Mouse (Mus musculus): ENCODE measurements around the gene Cd6. TPM values are rescaled to one million over a fixed set of nuclear protein-coding genes. Genes with fewer than 3 reads are reported as not detected.
A peak's percentile ranks its signal among the peaks of the same experiment; 100 is the strongest.

Gene Cd6
- polyA plus RNA-seq, 1 experiment from 2014 or later = 0.09 TPM

DNA sequence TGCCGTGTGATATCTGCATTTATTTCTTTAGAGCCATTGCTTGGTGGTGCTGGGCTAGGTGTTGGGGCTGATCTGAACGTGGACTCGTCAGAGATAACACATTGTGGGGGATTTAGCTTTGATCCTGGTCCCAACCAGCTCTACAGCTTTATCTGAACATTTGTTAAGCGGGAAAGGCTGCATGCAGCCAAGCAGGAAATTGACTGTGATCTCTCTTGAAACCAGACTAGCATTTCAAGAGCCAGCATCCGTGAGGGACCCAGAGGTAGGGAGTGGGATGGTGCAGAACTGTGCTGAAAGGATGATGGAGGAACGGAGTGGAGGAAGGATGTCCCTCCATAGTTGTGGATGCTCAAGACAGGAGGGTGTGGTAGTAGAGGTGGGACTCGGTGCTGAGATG lies 56.5 kb downstream of the Cd6 start:
- Histone ChIP-seq H3K27me3 (replicated peaks) (0 out of 2 replicates have a peak, but pooled peaks cover 3% of the 10 kb centered on the region), H3K9ac (no peak overlapping the region), H3K4me3 (no peak overlapping the region), H3K4me2 (no peak overlapping the region), H3K9me3 (no peaks in the 10 kb centered on the region), H3K27ac (replicated peaks) (no peak overlapping the region), H3K36me3 (no peaks in the 10 kb centered on the region), H3K4me1 (peaks cover 30% of the 10 kb centered on the region)
- WGBS = 48% methylated on average over 7 of the region's 7 CpGs
- no peak for ATAC-seq (ENCODE audit: extremely low read depth, insufficient number of reproducible peaks, low FRiP score, low TSS enrichment)

DNA sequence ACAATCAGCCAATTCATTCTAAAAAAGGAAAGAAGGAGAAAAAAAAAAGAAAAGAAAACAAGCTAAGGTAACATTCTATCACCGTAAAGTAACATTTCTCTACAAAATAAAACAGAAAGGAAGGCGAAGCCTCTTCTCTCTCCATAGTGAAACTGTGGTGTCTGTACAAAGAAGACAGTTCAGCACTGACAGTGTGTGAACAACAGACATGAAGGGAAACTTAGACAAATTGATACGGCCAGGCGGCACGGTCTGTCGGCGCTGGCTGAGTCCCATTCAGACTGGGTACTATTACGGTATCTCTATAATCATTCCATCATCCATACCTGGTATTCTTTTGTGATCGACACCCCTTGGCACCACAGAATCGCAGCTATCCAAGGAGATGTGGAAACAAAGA lies 57.0 kb downstream of the Cd6 start:
- Histone ChIP-seq H3K4me3 (no peak overlapping the region), H3K36me3 (no peaks in the 10 kb centered on the region), H3K27ac (replicated peaks) (no peak overlapping the region), H3K9ac (no peak overlapping the region), H3K4me1 (peaks cover 32% of the 10 kb centered on the region), H3K9me3 (no peaks in the 10 kb centered on the region), H3K4me2 (no peak overlapping the region), H3K27me3 (replicated peaks) (0 out of 2 replicates have a peak, but pooled peaks cover 3% of the 10 kb centered on the region)
- no peak for ATAC-seq (ENCODE audit: extremely low read depth, insufficient number of reproducible peaks, low FRiP score, low TSS enrichment)
- 91% methylated on average over 10 of the region's 10 CpGs for WGBS

DNA sequence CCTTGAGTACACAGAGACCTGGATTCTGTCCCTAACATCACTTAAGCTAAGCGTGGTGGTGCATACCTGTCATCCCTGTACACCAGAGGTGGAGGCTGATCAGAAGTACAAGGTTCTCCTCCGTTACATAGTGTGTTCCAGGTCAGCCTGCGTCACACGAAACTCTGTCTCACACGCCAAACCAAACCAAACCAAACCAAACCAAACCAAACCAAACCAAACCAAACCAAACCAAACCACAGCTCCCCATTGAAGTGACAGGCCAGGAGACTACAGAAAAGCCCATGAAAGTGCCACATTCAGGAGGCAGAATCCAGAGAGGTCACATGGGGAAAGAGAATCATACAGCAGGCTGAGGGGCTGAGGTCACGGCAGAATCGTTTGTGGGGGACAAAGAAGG lies 57.9 kb downstream of the Cd6 start:
- ATAC-seq (ENCODE audit: extremely low read depth, insufficient number of reproducible peaks, low FRiP score, low TSS enrichment) = no peak
- Histone ChIP-seq H3K4me2 (no peak overlapping the region), H3K9me3 (no peaks in the 10 kb centered on the region), H3K4me1 (peaks cover 32% of the 10 kb centered on the region), H3K36me3 (no peaks in the 10 kb centered on the region), H3K27me3 (replicated peaks) (0 out of 2 replicates have a peak, but pooled peaks cover 3% of the 10 kb centered on the region), H3K9ac (no peak overlapping the region), H3K27ac (replicated peaks) (no peak overlapping the region), H3K4me3 (no peak overlapping the region)
- 65% methylated on average over 7 of the region's 7 CpGs for WGBS

DNA sequence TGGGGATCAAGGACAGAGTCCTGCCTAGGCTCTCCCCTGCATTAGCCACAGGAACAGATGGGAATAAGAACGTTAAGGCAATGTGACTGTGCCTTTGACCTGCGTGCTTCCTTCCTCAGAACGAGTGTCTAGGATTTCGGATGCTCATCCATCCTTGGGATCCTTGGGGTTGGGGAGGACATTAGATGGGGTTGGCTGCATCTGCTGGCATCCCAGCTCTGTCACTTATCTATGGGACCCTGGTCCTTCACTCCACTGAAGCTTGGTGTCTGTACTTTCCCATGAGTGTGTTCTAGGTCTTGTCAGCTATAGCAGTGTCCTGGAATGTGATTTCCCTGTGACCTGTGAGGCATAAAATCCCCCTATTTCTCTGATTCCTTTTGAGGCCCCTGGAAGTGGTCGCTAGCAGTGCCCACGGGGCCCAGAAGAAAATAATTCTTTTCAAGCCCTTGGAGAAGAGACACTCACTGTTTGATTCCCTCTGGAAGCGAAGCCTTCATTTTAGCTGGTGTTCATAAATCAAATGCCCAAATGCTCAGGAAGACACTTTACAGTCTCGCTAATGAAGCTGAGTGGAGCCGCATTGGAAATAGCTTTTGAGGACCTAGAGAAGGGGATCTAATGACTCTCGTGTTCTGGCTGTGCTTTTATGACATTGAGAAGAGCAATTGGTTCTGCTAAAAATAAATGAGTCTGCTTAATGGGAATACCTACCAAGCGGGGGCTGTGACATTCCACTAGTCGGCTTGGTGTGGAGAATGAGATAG lies 60.2 kb downstream of the Cd6 start:
- WGBS = 51% methylated on average over 12 of the region's 12 CpGs
- no peaks in the 10 kb centered on the region for H3K36me3 ChIP-seq
- H3K9me3 ChIP-seq = no peaks in the 10 kb centered on the region
- H3K27me3 ChIP-seq (replicated peaks) = no peaks in the 10 kb centered on the region
- H3K9ac ChIP-seq = peak overlapping the region; percentile 45; the same call in 1 of the 2 replicates
- H3K27ac ChIP-seq (replicated peaks) = peak overlapping the region; percentile 77
- peaks cover 32% of the 10 kb centered on the region for H3K4me1 ChIP-seq
- ATAC-seq (ENCODE audit: extremely low read depth, insufficient number of reproducible peaks, low FRiP score, low TSS enrichment) = no peak
- peak overlapping the region; percentile 31; the same call in 1 of the 2 replicates for H3K4me2 ChIP-seq
- H3K4me3 ChIP-seq = no peak overlapping the region

DNA sequence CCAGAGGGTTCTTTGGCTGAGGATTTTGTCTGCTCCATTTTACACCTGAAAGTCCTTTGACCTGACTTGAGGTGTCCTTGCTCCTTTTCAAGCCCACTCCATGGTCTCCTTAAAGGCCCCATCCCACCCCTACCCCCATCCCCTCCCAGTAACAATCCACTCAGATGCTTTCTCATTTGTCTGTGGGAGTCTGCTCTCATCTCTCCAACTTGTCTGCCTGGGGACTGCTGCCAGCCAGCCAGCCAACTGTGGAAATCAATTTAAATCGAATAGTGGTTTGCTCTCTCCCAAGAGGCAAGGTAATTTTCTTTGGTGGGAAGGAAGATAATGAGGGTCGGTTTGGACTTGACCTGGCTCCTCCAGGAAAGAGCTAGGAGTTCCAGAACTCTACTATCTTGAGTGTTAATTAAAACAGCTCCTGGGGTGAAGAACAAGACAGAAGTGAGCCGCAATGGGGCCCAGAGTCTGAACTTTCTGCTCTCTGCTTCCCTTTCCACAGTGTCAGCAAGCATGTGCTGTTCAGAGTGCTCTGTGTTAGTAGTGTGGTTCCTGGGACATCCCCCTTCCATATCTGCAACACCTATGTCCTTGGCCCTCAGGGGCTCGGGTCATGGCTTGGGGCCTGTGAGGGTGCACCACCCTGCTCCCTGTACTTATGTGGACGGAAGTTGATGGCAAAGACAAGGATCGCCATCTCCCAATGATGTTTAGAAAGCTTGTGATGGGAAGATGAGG lies 61.0 kb downstream of the Cd6 start:
- Histone ChIP-seq H3K9me3 (no peaks in the 10 kb centered on the region), H3K36me3 (no peaks in the 10 kb centered on the region), H3K4me3 (no peak overlapping the region), H3K4me2 (no peak overlapping the region), H3K4me1 (peaks cover 32% of the 10 kb centered on the region), H3K27me3 (replicated peaks) (no peaks in the 10 kb centered on the region), H3K9ac (peak overlapping the region; percentile 28; the same call in 1 of the 2 replicates), H3K27ac (replicated peaks) (peak overlapping the region; percentile 77)
- 62% methylated on average over 6 of the region's 6 CpGs for WGBS
- ATAC-seq (ENCODE audit: extremely low read depth, insufficient number of reproducible peaks, low FRiP score, low TSS enrichment) = no peak

DNA sequence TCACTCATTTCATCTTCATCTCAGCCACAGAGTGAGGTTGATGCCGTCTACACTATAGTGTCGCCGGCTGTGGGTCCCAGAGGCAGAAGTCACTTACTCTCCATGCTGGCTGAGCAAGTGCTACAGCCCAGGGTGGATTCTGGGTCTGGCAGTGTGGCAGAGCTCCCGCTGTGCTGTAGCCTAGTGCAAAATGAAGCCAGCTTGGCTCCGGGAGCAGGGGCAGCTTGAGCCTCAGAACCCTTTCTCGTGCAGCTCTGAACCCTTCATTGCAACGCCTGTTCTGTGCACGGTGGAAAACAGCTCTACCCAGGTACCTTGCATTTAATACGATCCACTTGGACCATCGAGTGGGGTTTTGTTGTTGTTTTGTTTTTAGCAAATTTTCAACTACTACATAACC lies 62.2 kb downstream of the Cd6 start:
- no peak overlapping the region for H3K4me2 ChIP-seq
- peaks cover 26% of the 10 kb centered on the region for H3K4me1 ChIP-seq
- no peaks in the 10 kb centered on the region for H3K9me3 ChIP-seq
- 79% methylated on average over 10 of the region's 10 CpGs for WGBS
- H3K27ac ChIP-seq (replicated peaks) = no peak overlapping the region
- no peak overlapping the region for H3K4me3 ChIP-seq
- H3K27me3 ChIP-seq (replicated peaks) = no peaks in the 10 kb centered on the region
- no peaks in the 10 kb centered on the region for H3K36me3 ChIP-seq
- H3K9ac ChIP-seq = no peak overlapping the region
- ATAC-seq (ENCODE audit: extremely low read depth, insufficient number of reproducible peaks, low FRiP score, low TSS enrichment) = no peak

DNA sequence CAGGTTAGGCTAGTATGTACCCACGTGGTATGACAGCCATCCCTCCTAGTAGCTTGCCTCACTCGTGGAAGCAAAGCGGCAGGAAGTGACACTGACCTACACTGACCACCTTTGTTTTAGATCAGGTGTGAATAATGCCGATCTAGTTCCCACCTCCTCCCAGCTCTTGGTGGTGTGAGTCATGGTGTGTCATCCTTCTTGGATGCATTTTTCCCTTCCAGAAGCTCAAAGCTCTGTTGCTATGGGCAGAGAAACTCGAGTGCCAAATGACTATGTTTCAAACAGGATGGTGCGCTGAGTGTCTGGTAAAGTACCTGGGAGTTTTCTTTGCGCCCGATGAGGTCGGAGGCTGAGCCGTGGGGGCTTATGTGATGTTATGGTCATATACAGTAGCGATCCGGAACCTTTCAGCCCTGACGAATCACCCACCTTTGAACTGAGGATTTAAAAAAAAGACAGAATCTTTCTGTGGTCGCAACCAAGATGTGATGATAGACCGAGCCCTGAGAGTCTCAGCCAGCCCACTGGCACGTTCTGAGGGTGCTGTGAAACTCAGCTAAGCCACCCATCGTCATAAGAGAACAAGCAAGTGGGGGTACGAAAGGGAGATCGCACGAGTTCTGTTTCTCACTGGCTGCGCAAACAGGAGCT lies 66.4 kb downstream of the Cd6 start:
- Histone ChIP-seq H3K4me1 (peaks cover 26% of the 10 kb centered on the region), H3K9me3 (no peaks in the 10 kb centered on the region), H3K27ac (replicated peaks) (no peak overlapping the region), H3K4me3 (no peak overlapping the region), H3K9ac (no peak overlapping the region), H3K36me3 (no peaks in the 10 kb centered on the region), H3K27me3 (replicated peaks) (no peaks in the 10 kb centered on the region), H3K4me2 (no peak overlapping the region)
- WGBS = 72% methylated on average over 21 of the region's 21 CpGs
- ATAC-seq (ENCODE audit: extremely low read depth, insufficient number of reproducible peaks, low FRiP score, low TSS enrichment) = no peak

DNA sequence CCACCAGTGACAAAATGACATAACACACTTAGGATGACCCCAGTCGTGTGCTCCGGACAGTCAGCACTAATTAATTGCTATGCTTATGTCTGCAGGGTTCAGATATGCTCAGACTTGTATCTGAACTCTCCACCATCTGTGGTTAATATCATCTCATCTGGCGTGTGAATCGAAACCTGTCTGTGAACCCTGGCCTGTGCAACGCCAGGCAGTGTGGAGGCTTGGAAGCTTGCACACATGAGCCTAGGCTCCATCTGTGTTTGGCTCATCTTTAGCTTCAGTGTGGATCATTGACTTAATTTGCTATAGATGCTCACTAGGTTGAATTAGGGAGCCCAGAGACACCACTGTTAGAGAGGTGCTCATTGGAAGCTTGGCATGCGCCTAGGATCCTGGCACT lies 67.4 kb downstream of the Cd6 start:
- Histone ChIP-seq H3K27ac (replicated peaks) (no peak overlapping the region), H3K4me3 (no peak overlapping the region), H3K27me3 (replicated peaks) (no peaks in the 10 kb centered on the region), H3K9me3 (no peaks in the 10 kb centered on the region), H3K36me3 (no peaks in the 10 kb centered on the region), H3K9ac (no peak overlapping the region), H3K4me1 (peaks cover 28% of the 10 kb centered on the region), H3K4me2 (no peak overlapping the region)
- ATAC-seq (ENCODE audit: extremely low read depth, insufficient number of reproducible peaks, low FRiP score, low TSS enrichment) = no peak
- WGBS = 69% methylated on average over 6 of the region's 6 CpGs

DNA sequence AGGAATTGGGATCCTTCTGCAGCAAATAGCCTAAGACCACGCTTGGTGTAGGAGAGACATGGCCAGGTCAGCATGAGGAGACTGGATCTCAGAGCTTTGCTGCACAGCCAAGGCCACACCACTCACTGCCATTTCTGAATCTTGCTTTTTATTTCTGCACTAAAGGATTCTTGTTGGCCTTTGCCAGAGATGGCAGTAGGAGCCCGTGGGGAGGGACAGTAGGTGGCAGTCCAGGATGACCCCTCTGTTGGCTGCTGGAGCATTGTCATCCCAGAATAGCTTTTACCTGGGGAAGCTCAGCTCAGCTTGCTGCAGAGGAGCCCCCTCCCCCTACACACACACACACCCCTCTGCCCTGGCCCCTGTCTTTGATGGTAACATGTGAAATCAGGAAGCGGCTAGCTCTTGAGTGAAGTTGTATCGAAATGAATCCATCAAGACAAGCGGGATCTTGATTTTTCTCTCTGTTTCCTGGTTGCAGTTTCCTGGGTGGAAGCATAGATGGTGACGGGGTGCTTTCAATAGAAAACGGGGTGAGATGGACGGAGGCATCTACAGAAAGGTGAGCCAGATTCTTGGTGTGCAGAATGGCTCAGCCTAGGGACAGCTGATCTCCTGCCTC lies 68.0 kb downstream of the Cd6 start:
- Histone ChIP-seq H3K4me1 (peaks cover 28% of the 10 kb centered on the region), H3K27ac (replicated peaks) (no peak overlapping the region), H3K4me2 (no peak overlapping the region), H3K9ac (no peak overlapping the region), H3K36me3 (no peaks in the 10 kb centered on the region), H3K27me3 (replicated peaks) (no peaks in the 10 kb centered on the region), H3K4me3 (no peak overlapping the region), H3K9me3 (no peaks in the 10 kb centered on the region)
- 78% methylated on average over 8 of the region's 8 CpGs for WGBS
- no peak for ATAC-seq (ENCODE audit: extremely low read depth, insufficient number of reproducible peaks, low FRiP score, low TSS enrichment)

DNA sequence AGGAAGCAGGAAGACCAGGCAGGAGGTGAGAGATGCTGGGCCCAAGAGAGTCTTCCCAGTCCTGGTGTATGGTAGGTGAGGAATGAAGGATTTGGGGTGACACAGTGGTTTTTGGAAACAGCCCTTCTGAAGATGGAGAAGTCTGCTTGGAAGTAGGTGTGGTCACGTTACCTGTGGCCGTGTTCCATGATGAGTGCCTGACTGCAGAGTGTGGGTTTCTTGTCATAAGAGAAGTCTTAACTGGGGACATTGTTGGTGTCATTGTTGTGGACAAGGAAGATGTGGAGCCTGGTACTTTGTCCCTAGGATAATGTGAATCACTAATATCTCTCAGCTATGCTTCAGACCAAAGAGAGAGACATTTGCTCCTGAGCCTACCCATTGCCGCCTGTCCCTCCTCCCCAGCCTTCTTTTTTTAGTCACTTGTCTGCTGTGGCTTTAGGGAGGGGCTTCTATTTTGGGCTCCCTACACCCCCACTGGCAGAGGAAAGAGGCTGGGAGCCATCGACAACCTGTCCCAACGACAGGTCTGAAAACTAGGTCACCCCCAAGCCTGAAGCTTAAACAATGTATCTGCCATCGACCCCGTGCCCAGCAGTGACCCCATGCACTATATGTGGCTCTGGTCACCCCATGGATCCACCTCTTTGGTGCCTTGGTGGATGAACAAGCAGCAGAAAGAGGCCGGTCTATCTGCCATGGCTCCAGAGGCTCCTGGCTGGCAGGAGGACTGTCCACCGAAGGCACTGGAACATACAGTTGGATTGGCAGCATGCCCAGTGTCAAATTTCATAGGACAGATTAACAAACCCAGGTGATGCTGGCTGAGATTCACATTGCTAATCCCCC lies 69.7 kb downstream of the Cd6 start:
- 56% methylated on average over 9 of the region's 9 CpGs for WGBS
- H3K36me3 ChIP-seq = no peaks in the 10 kb centered on the region
- peak overlapping the region; percentile 40 for H3K4me2 ChIP-seq
- H3K9ac ChIP-seq = peak overlapping the region; percentile 20; the same call in 1 of the 2 replicates
- H3K9me3 ChIP-seq = no peaks in the 10 kb centered on the region
- no peak for ATAC-seq (ENCODE audit: extremely low read depth, insufficient number of reproducible peaks, low FRiP score, low TSS enrichment)
- H3K27ac ChIP-seq (replicated peaks) = peak overlapping the region; percentile 78
- peaks cover 28% of the 10 kb centered on the region for H3K4me1 ChIP-seq
- H3K4me3 ChIP-seq = no peak overlapping the region
- H3K27me3 ChIP-seq (replicated peaks) = no peaks in the 10 kb centered on the region
